Mouse (Mus musculus) erythroblast, embryonic 14.5 days (primary cell): ENCODE results near the gene Serpina3m.
"Not testable (repeated sequence)": the region's sequence is repeated elsewhere in the genome, so short reads cannot be mapped to it uniquely, and the experiment has no call there.

Experiments
- GATA1 ChIP-seq: IDR thresholded peaks from 2 replicates; pipeline ENCODE4 v1.6.1; 2012; ENCODE audit warnings: low read length, inconsistent platforms, mixed read lengths
- TAL1 ChIP-seq: IDR thresholded peaks from 3 replicates; pipeline ENCODE4 v1.6.1; 2012; ENCODE audit warnings: low read length, inconsistent platforms, mixed read lengths

GRCm38 (mm10) chr12:104377179-104377578, 38.9 kb downstream of the Serpina3m start:
- not testable (repeated sequence) for TF ChIP-seq GATA1, TAL1
